Mouse (Mus musculus): Measurements from ENCODE around the gene Zfp597.
"Not testable (repeated sequence)": the region's sequence is repeated elsewhere in the genome, so short reads cannot be mapped to it uniquely, and the experiment has no call there.

Zfp597 gene

DNA sequence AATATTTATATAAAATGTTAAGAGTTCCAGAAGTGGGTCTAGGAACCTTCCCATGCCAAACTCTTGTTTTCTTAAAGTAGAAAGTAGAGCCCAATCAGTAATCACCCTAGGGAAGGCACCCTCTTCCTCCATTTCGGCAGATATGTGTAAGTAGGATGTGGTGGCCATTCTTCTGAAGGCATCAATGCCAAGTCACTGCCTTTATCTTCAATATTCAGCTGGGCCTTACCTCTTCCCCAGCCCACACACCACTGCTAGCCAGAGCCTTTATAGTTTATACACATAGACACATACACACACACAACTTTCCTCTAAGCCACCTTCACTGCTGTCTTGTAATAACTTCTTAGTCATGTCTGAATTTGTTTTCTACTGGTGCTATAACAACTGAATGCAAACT is 28.6 kb downstream of the Zfp597 start:
- in situ Hi-C loops (cut with MseI, MboI) = no loop called here

DNA sequence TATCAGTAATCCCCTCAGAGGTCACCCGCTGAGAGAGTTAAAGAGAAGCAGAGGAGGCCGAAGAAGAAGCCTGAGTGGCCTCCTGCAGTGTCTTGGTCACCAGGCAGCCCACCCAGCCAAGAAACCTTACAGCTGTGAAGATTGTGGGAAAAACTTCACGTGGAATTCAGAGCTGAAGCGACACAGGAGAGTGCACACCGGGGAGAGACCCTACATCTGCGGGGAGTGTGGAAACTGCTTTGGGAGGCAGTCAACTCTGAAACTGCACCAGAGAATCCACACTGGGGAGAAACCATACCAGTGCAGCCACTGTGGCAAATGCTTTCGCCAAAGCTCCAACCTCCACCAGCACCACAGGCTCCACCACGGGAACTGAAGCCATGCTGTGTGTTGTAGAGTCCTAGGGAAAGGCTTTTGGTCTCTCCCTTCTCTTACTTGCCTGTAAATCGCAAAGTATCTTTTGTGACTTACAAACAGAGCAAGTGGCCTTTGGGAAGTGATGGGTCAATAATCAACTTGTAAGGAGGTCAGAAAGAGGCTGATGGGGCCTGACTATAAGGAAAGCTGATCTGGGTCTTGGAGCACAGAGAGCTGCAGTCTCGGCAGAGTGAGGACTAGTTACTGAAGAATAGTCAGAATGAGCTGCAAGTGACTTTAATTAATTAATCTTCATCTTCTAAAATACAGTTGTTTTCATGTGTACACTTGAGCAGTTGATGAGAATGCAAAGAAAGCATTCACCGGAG is 29.8 kb downstream of the Zfp597 start:
- in situ Hi-C loops (cut with MseI, MboI) = no loop called here

DNA sequence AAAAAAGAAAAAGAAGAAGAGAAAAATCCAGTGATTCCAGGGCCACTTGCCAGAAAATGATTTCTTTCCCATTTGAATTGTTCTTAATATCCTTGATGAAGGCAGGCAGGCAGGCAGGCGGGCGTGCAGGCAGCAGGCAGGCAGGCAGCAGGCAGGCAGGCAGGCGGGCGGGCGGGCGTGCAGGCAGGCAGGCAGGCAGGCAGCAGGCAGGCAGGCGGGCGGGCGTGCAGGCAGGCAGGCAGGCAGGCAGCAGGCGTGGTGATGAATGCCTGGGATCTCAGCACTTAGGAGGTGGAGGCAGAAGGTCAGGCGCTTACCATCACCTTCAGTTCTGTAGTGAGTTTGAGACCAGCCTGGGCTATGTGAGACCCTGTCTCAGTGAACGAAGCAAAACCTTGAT is 31.8 kb downstream of the Zfp597 start:
- in situ Hi-C loops (cut with MseI, MboI) = no loop called here

DNA sequence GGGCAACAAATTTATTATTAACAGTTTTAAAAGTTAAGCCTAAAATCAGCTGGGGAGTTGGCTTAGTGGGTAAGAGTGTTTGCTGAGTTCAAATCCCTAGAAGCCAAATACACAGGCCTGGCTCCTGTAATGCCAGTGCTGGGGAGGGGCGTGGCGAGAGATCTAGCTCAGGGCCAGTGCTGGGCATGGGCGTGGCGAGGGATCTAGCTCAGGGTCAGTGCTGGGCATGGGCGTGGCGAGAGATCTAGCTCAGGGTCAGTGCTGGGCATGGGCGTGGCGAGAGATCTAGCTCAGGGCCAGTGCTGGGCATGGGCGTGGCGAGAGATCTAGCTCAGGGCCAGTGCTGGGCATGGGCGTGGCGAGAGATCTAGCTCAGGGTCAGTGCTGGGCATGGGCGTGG is 33.1 kb downstream of the Zfp597 start:
- in situ Hi-C loops (cut with MseI, MboI) = not testable (repeated sequence)

DNA sequence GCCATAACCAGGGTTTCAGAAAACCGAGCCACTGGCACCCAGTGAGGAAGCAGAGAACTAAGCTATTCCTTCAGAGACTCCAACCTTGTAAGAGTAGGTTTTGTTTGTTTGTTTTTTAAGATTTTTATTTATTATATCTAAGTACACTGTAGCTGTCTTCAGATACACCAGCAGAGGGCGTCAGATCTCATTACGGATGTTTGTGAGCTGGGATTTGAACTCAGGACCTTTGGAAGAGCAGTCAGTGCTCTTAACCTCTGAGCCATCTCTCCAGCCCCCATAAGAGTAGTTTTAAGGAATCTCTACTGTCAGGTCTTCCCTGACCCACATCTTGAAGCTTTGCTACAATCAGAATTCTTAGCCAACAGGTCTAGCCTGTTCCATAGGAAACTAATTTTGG is 35.9 kb downstream of the Zfp597 start:
- in situ Hi-C loops (cut with MseI, MboI) = no loop called here

DNA sequence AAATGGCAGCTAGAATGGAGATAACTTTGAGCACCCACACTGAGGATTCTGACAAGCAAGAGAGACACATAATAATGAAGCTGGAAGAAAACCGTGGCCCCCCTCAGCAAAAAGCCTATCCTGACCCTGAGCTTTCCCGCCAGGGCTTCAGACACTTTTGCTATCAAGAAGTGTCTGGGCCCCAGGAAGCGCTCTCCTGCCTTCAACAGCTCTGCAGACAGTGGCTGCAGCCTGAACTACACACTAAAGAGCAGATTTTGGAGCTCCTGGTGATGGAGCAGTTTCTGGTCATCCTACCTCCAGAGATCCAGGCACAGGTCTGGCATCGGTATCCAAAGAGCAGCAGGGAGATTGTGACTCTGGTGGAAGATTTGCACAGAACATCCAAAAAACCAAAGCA is 36.5 kb downstream of the Zfp597 start:
- in situ Hi-C loops (cut with MseI, MboI) = no loop called here

DNA sequence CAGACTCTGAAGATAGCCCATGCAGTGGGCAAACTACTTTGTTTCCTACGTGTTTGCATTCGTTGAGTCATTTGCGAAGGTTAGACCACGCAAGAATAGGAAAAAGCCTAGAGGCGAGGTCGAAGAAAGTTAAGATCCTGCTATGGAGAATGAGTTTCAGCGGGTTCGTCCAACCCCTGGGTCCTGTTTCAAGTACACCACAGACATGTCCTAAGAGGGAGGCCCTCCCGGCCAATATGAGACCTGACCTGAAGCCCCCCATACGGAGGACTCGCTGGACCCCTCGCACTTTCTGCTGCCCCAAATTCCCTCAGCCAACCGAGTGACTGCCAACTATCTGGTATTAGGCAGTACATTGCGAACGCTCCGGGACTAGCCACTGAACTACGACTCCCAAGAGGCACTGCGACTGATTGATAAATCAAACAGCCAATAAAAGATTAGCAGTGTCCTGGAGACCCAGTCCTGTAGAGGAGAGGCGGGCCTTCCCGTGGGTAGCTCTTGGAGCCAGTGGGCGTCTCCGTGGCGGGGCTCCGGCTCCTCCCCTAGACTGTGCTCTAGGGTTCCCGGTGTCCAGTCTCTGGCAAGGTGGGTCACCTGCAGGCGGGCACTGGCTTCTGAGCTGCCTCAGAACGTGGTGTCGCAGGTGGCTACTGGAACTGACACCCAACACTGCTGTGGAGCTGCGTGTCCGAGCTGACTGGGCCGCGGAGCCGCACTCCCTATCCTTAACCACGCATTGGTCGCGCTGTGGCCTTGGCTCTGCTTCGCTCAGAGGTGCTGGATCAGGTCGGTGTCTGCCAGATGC is 37.4 kb downstream of the Zfp597 start, which contains the start of gene Zfp174:
Gene Zfp174 (plus strand): TSS at position 558 of the 808 bp plus-strand sequence.
- in situ Hi-C loops (cut with MseI, MboI) = no loop called here

DNA sequence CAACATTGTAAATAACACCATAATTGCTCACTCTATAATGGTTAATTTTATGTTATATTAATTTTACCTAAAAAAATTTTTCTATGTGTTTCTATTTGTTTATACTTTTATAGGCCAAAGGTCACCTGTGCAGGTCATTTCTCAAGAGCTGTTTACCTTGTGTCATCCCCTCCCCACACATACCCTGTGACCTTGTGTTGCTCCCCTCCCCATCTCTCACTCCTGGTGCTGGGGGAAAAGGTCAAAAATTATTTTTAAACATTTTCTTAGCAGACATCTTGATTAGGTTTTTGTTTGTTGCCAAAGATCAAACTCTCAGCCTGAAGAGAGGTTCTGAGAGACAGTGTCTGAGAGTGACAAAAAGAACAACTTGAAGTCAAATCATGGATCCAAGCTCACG is 40.6 kb downstream of the Zfp597 start:
- in situ Hi-C loops (cut with MseI, MboI) = no loop called here

DNA sequence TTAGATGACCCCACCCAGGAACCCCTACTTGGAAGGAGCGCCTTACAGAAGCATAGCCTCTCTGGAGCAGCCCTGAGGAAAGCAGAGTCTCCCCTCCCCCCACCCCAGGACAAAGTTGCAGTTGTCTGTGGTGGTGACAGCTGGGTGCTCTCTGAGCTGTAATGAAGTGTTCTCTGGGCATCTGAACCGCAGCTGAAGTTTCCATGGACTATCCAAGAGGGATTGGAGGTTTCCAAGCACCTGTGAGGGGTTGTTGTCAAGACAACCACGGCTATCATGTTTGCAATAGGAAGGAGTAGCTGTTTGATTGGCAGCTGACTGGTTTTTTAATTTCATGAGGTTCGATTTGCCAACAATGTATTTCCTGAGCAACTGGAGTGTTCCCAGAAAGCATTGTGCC is 41.4 kb downstream of the Zfp597 start:
- in situ Hi-C loops (cut with MseI, MboI) = no loop called here

DNA sequence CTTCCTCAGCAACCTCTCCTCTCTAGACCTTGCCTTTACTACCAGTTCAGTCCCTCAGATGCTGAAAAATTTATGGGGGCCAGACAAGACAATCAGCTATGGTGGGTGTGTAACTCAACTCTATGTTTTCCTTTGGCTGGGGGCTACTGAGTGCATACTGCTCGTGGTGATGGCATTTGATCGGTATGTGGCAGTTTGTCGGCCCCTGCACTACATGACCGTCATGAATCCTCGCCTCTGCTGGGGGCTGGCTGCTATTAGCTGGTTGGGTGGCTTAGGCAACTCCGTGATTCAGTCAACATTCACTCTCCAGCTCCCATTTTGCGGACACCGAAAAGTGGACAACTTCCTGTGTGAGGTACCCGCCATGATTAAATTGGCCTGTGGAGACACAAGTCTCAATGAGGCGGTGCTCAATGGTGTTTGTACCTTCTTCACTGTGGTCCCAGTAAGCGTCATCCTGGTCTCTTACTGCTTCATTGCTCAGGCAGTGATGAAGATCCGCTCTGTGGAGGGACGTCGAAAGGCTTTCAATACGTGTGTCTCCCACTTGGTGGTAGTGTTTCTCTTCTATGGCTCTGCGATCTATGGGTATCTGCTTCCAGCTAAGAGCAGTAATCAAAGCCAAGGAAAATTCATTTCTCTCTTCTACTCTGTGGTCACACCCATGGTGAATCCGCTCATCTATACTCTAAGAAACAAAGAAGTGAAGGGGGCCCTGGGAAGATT is 45.0 kb downstream of the Zfp597 start:
- in situ Hi-C loops (cut with MseI, MboI) = no loop called here

DNA sequence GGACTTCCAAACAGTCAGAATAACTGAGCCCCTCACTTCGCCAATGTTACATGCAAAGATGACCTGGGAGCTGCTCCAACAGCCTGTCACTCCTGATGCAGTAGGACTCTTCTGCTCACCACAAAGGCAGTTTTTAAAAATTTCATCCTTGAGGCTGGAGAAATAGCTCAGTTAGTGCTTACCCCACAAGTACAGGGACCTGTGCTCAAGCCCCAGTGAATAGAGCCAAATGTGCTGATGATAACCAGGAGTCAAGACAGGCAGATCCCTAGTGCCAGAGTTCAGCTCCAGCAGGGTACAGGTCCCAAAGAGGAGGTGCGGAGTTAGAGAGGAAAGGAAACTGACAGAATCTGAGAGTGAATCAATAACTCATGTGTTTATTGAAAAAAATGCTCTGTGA is 48.9 kb downstream of the Zfp597 start:
- in situ Hi-C loops (cut with MseI, MboI) = no loop called here

DNA sequence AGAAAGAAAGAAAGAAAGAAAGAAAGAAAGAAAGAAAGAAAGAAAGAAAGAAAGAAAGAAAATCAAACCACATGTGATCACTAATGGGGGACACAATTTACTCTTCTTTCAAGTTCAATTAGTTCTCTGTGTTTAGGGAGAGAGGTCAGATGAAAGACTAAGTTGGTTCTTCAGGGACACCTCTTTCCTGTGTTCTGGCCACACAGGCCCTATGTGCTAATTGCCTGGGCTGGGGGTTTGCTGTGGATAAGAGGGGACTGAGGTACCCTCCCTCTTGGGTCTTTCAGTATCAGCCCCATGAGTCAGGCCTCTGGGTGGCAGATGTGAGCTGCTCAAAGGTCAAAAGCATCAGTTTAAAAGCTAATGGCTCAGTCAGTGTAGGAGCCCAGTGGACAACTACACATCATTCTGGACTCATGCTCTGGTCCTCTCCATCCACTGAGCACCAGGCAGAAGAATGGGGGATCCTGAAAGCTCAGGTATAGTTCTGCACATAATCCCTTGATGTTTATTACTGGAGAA is 53.7 kb downstream of the Zfp597 start, which contains the start of gene Olfr15:
Gene Olfr15 (plus strand): TSS at position 291 of the 522 bp plus-strand sequence.
- in situ Hi-C loops (cut with MseI, MboI) = no loop called here

DNA sequence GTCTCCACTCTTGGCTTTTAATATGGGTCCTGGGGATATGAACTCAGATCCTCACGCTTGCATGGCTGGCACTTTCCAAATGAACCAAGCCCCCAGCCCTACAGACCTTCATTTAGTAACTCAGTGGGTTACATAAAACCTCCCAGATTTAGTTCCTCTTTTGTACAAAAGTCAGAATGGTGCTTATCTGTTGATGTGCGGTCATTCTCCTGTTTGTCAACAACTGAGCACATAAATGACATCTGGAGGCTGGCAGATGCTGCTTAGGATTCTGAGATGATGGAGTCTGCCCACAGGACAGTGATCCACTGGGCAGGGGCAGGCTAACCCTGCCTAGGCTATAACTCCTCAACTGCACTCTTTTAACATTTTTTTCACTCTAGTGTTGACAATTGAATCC is 54.6 kb downstream of the Zfp597 start:
- in situ Hi-C loops (cut with MseI, MboI) = no loop called here

DNA sequence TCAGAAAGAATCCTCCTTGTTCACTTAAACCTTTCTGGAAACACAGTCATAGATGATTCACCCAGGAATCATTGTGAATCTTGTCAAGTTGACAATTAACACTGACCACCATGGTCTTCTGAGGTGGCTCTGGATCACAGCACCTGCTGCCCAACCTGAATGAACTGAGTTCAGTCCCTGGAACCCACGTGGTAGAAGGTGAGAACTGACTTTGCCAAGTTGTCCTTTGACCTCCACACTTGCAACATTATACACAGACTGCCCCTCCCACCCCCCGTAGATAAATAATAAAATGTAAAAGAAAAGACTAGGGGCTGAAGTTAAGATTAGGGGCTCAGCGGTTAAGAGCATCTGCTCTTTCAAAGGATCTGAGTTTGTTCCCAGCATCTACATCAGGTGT is 56.3 kb downstream of the Zfp597 start:
- in situ Hi-C loops (cut with MseI, MboI) = no loop called here

DNA sequence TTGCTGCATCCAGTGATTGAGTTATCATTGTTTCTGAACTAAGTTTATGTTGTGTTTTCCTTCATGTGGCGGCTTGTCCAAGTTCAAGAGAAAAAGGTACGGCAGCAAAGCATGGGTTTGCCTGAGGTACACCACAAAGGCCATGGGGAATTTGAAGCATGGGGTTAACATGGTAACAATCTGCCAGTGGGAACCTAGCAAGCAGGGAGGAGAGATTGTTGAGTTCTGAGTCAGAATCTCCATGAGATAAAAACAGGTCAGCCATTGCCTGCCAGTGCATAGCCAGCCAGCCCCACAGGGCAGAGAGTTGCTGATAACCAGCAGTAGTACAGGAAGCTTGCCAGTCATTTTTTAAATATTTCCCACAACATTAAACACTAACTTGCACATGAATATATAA is 64.2 kb downstream of the Zfp597 start:
- in situ Hi-C loops (cut with MseI, MboI) = no loop called here

DNA sequence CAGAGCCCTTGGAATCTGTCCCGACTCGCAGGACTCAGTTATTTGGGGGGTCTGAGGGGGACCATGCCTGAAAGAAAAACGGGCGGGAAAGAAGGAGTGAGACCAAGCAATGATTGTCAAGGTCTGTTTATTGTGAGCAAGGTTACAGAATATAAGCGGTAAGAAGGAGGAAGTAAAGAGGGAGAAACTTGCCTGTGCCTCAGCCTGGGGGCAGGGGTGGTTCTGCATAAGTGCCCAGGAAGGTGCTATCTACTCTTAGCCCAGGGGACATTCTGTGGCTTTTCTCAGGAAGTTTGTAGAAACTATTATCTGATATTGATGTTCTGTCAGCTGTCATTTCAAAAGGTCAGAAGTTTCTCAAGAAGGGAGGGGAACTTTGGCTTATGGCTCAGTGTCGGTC is 69.7 kb downstream of the Zfp597 start:
- in situ Hi-C loops (cut with MseI, MboI) = not testable (repeated sequence)
